10 mouse cellular contexts compared by ENCODE assay signal in the genomic region with DNA sequence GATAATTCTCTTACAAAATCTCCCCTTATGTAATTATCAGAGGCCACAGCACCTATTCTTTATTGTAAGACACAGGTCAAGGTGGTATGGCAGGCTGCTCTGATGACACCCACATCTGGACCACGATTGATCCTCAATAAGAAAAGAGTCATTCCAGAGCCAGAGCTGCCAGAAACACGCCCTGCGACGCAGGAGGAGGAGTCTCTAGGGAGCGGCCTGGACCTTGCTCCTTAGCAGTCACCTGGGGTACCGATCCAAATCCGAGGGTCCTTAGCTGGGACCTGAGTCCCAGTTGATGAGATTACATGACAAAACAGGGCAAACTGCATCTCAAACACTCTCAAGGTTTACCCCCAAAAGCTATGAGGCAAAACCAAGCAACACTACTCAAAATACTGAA. TPM values are rescaled to one million over a fixed set of nuclear protein-coding genes. Genes with fewer than 3 reads are reported as not detected.
DNase-seq lines count a peak whose midpoint lies in the region; ATAC-seq and TF ChIP-seq lines count a peak whose summit lies in the region.
"Had no signal": no experiment of that assay in that cellular context is flagged by ENCODE, and none has a peak within 500 bp of the region (broad histone marks: within the 10 kb centered on the region; RNA-seq: fewer than 3 reads in every experiment).

No protein-coding gene starts in this region.

- no peak for ATAC-seq in limb, embryonic 13.5 days (ENCODE audit: low FRiP score, low read depth)
- no peak for ATAC-seq in embryonic facial prominence, embryonic 13.5 days (ENCODE audit: insufficient number of reproducible peaks, insufficient read depth, low FRiP score, low TSS enrichment, low read depth)
- ATAC-seq in kidney, embryonic 15.5 days (replicated peaks; ENCODE audit: low FRiP score), result no peak

- H3K9ac ChIP-seq in limb, embryonic 13.5 days, result no peak overlapping the region
- H3K9ac ChIP-seq in embryonic facial prominence, embryonic 13.5 days, result no peak overlapping the region
- H3K9ac ChIP-seq in kidney, embryonic 15.5 days, result no peak overlapping the region

- no peak overlapping the region for H3ac ChIP-seq in myocyte (ENCODE audit: control insufficient read depth, insufficient read length)

- H3K27me3 ChIP-seq in limb, embryonic 13.5 days, result no peaks in the 10 kb centered on the region
- H3K27me3 ChIP-seq in limb, embryonic 10.5 days (ENCODE audit: low read depth, poor library complexity, severe bottlenecking), result peaks cover 4% of the 10 kb centered on the region; the same call in 1 of the 2 replicates
- peaks cover 4% of the 10 kb centered on the region; the same call in 1 of the 2 replicates for H3K27me3 ChIP-seq in embryonic facial prominence, embryonic 13.5 days
- peaks cover 3% of the 10 kb centered on the region; the same call in 1 of the 2 replicates for H3K27me3 ChIP-seq in kidney, embryonic 15.5 days
- H3K27me3 ChIP-seq in myocyte (ENCODE audit: control insufficient read depth, insufficient read depth, insufficient read length), result no peaks in the 10 kb centered on the region

- H3K4me3 ChIP-seq in limb, embryonic 13.5 days, result no peak overlapping the region
- H3K4me3 ChIP-seq in limb, embryonic 10.5 days, result no peak overlapping the region
- no peak overlapping the region for H3K4me3 ChIP-seq in embryonic facial prominence, embryonic 13.5 days
- H3K4me3 ChIP-seq in kidney, embryonic 15.5 days (replicated peaks), result no peak overlapping the region
- H3K4me3 ChIP-seq in myocyte, result peak overlapping the region; percentile 86

- H3K9me3 ChIP-seq in limb, embryonic 13.5 days, result 0 out of 2 replicates have a peak, but pooled peaks cover 13% of the 10 kb centered on the region
- H3K9me3 ChIP-seq in limb, embryonic 10.5 days (replicated peaks), result no peaks in the 10 kb centered on the region
- H3K9me3 ChIP-seq in embryonic facial prominence, embryonic 13.5 days, result no peaks in the 10 kb centered on the region
- no peaks in the 10 kb centered on the region for H3K9me3 ChIP-seq in kidney, embryonic 15.5 days (replicated peaks)

- 91% methylated on average over 7 of the region's 7 CpGs for WGBS in limb, embryonic 13.5 days
- 93% methylated on average over 7 of the region's 7 CpGs for WGBS in limb, embryonic 10.5 days
- WGBS in embryonic facial prominence, embryonic 13.5 days, result 90% methylated on average over 7 of the region's 7 CpGs
- 80% methylated on average over 7 of the region's 7 CpGs for WGBS in kidney, embryonic 15.5 days

- no peak for TF ChIP-seq POLR2A in myocyte (IDR thresholded peaks at IDR 0.05; ENCODE audit: insufficient read length, low read depth)

- no peak overlapping the region for H3K27ac ChIP-seq in limb, embryonic 13.5 days
- no peak overlapping the region for H3K27ac ChIP-seq in limb, embryonic 10.5 days
- H3K27ac ChIP-seq in embryonic facial prominence, embryonic 13.5 days, result no peak overlapping the region
- no peak overlapping the region; the same call in 1 of the 2 replicates for H3K27ac ChIP-seq in kidney, embryonic 15.5 days
- H3K27ac ChIP-seq: macrophage had no signal

- H3K36me3 ChIP-seq in limb, embryonic 13.5 days, result peaks cover 39% of the 10 kb centered on the region
- peaks cover 53% of the 10 kb centered on the region for H3K36me3 ChIP-seq in limb, embryonic 10.5 days
- peaks cover 35% of the 10 kb centered on the region for H3K36me3 ChIP-seq in embryonic facial prominence, embryonic 13.5 days
- peaks cover 42% of the 10 kb centered on the region for H3K36me3 ChIP-seq in kidney, embryonic 15.5 days
- H3K36me3 ChIP-seq in myocyte (ENCODE audit: control insufficient read depth, insufficient read depth), result peaks cover 32% of the 10 kb centered on the region

- no peak for DNase-seq in limb, embryonic 10.5 days (ENCODE audit: low spot score)
- no peak for DNase-seq in spleen, adult 12 weeks (ENCODE audit: low spot score)
- DNase-seq in lung, postnatal 4 days, result no peak
- DNase-seq: thymus, postnatal 25 days had no signal

- H3K79me2 ChIP-seq in myocyte (ENCODE audit: control insufficient read depth, insufficient read depth), result peaks cover 67% of the 10 kb centered on the region

- H3K4me1 ChIP-seq in limb, embryonic 13.5 days, result peaks cover 33% of the 10 kb centered on the region
- H3K4me1 ChIP-seq in limb, embryonic 10.5 days, result peaks cover 35% of the 10 kb centered on the region
- H3K4me1 ChIP-seq in embryonic facial prominence, embryonic 13.5 days, result peaks cover 36% of the 10 kb centered on the region
- peaks cover 42% of the 10 kb centered on the region for H3K4me1 ChIP-seq in kidney, embryonic 15.5 days

- H3K4me2 ChIP-seq in limb, embryonic 13.5 days (replicated peaks), result peak overlapping the region; percentile 77
- H3K4me2 ChIP-seq in embryonic facial prominence, embryonic 13.5 days, result 0 out of 2 replicates have a peak overlapping the region, but pooled peaks have one; percentile 18
- H3K4me2 ChIP-seq in kidney, embryonic 15.5 days, result peak overlapping the region; percentile 73
- peak overlapping the region; percentile 88 for H3K4me2 ChIP-seq in myocyte (ENCODE audit: low read depth)

TF ChIP-seq in myocyte, 11 proteins besides CTCF, POLR2A, EP300 and RAD21:
- TF ChIP-seq USF1 (IDR thresholded peaks at IDR 0.05; ENCODE audit: low read depth) (no peak), TCF12 (IDR thresholded peaks at IDR 0.05; ENCODE audit: insufficient read depth, poor library complexity, severe bottlenecking) (no peak), SRF (IDR thresholded peaks at IDR 0.05; ENCODE audit: control insufficient read depth, insufficient read length, low read depth) (no peak), REST (IDR thresholded peaks at IDR 0.05; ENCODE audit: insufficient read depth, insufficient read length) (no peak), MYOD1 (IDR thresholded peaks at IDR 0.05; ENCODE audit: control insufficient read depth in 1 of 3, insufficient read length in 2 of 3, low read depth in 2 of 3) (no peak), MYOG (IDR thresholded peaks at IDR 0.05; ENCODE audit: control insufficient read depth in 1 of 3, insufficient read depth in 1 of 3, insufficient read length in 2 of 3, low read depth in 2 of 3) (no peak), E2F4 (IDR thresholded peaks at IDR 0.05; ENCODE audit: insufficient read depth) (no peak), CEBPB (IDR thresholded peaks at IDR 0.05; ENCODE audit: insufficient read depth, poor library complexity, severe bottlenecking) (no peak), POLR2AphosphoS2 (IDR thresholded peaks at IDR 0.05; ENCODE audit: insufficient read length, low read depth) (no peak), MAX (IDR thresholded peaks at IDR 0.05; ENCODE audit: low read depth) (no peak), TCF3 (IDR thresholded peaks at IDR 0.05; ENCODE audit: insufficient read length, low read depth) (no peak)
TF ChIP-seq in myocyte: peak in this region for 0.

RNA-seq across cellular contexts. Expression of gene Txn1, which starts 2.4 kb away (rescaled TPM):
- polyA plus RNA-seq in limb, embryonic 13.5 days (2015; fragmentation: Nextera tagmentation; extraction: Ambion mirVana), result 401 and 408 TPM in 2 replicates
- polyA plus RNA-seq in limb, embryonic 10.5 days (2016; fragmentation: Nextera tagmentation; extraction: Ambion mirVana), result 399 and 437 TPM in 2 replicates
- polyA plus RNA-seq in embryonic facial prominence, embryonic 13.5 days (2015; fragmentation: Nextera tagmentation; extraction: Ambion mirVana), result 403 and 406 TPM in 2 replicates
- 476 and 514 TPM in 2 replicates for polyA plus RNA-seq in kidney, embryonic 15.5 days (2015; fragmentation: Nextera tagmentation; extraction: Ambion mirVana)
- 381 TPM for polyA plus RNA-seq in myocyte (2012; fragmentation: generic; extraction: Trizol)

RNA-seq across cellular contexts. Expression of gene D630039A03Rik, which starts 37.7 kb away (rescaled TPM):
- polyA plus RNA-seq in limb, embryonic 13.5 days (2015; fragmentation: Nextera tagmentation; extraction: Ambion mirVana), result 0.34 and 0.42 TPM in 2 replicates
- 0.11 TPM in 1 of 2 replicates, not detected in the other for polyA plus RNA-seq in limb, embryonic 10.5 days (2016; fragmentation: Nextera tagmentation; extraction: Ambion mirVana)
- polyA plus RNA-seq in embryonic facial prominence, embryonic 13.5 days (2015; fragmentation: Nextera tagmentation; extraction: Ambion mirVana), result 0.18 TPM in 1 of 2 replicates, not detected in the other
- polyA plus RNA-seq in kidney, embryonic 15.5 days (2015; fragmentation: Nextera tagmentation; extraction: Ambion mirVana), result 1.2 and 1.6 TPM in 2 replicates
- polyA plus RNA-seq in myocyte (2012; fragmentation: generic; extraction: Trizol), result 0.01 TPM
- polyA plus RNA-seq: macrophage had no signal

RNA-seq across cellular contexts. Expression of gene Txndc8, which starts 55.1 kb away (rescaled TPM):
- not detected in 2 replicates for polyA plus RNA-seq in limb, embryonic 13.5 days (2015; fragmentation: Nextera tagmentation; extraction: Ambion mirVana)
- not detected in 2 replicates for polyA plus RNA-seq in limb, embryonic 10.5 days (2016; fragmentation: Nextera tagmentation; extraction: Ambion mirVana)
- not detected in 2 replicates for polyA plus RNA-seq in embryonic facial prominence, embryonic 13.5 days (2015; fragmentation: Nextera tagmentation; extraction: Ambion mirVana)
- not detected in 2 replicates for polyA plus RNA-seq in kidney, embryonic 15.5 days (2015; fragmentation: Nextera tagmentation; extraction: Ambion mirVana)
- not detected for polyA plus RNA-seq in myocyte (2012; fragmentation: generic; extraction: Trizol)
- polyA plus RNA-seq: large intestine, adult 2 months; macrophage had no signal

Comparison
In these comparisons a context has a peak if more than half of its experiments do, and no peak if none do; other contexts are left out.
1. H3K4me2 ChIP-seq: peak in every context shown above with its lines; median percentile 88 in myocyte; 77 in limb, embryonic 13.5 days; 73 in kidney, embryonic 15.5 days; 18 in embryonic facial prominence, embryonic 13.5 days.